Mouse (Mus musculus): ENCODE results near the gene March8.

DNA sequence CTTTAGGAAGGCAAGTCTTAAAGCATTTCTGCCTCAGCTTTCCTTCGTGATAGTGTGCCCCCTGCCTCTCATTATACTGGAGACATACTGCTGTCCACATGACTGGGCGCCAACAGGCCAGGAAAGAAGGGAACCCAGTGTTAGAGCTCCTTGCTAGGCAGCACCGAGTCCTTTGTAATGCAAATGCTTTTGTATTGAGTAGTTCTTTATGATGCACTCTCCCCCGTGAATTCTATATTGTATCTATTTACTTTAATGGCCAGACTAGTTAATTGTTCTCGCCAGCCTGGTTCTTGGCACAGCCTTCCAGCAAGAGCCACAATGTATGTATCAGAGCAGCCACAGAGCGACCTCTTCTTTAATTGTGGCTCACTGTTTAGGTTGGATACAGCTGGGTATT, 59.8 kb downstream of the March8 start:
- TF ChIP-seq CTCF (IDR thresholded peaks at IDR 0.05; ENCODE audit: borderline replicate concordance, insufficient read depth, low read length) (no peak), POLR2A (IDR thresholded peaks at IDR 0.05; ENCODE audit: low read depth, low read length) (no peak)

Measured in embryonic fibroblast, embryonic 13.5 days (primary cell).